Mouse (Mus musculus): ENCODE measurements around the gene 6030408B16Rik. TPM values are rescaled to one million over a fixed set of nuclear protein-coding genes. Genes with fewer than 3 reads are reported as not detected.
A peak's percentile ranks its signal among the peaks of the same experiment; 100 is the strongest.

The 6030408B16Rik gene
- polyA plus RNA-seq, 1 experiment, result 0.06 TPM

DNA sequence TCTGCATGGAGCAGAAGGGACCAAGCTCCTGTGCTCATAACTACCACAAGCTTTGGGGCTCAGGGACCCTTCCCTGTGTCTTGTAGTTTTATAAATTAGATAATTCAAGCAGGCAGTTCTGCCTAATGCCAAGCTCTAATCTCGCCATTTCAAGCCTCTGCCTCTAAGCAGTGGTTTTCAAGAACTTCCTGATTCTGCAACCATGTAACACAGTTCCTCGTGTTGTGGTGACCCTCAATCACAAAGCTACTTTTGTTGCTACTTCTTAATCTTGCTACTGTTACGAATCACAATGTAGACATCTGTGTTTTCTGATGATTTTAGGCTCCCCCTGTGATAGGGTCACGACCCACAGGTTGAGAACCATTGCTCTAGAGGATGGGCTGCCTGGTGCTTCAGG is 40.6 kb downstream of the 6030408B16Rik start:
- H3K27me3 ChIP-seq (ENCODE audit: control insufficient read depth, insufficient read depth, insufficient read length), result no peaks in the 10 kb centered on the region
- no peaks in the 10 kb centered on the region for H3K79me2 ChIP-seq (ENCODE audit: control insufficient read depth, insufficient read depth)
- TF ChIP-seq CEBPB (IDR thresholded peaks at IDR 0.05; ENCODE audit: low read depth), result no peak
- no peak for TF ChIP-seq FOSL1 (IDR thresholded peaks at IDR 0.05; ENCODE audit: insufficient read depth, low read length, poor library complexity, severe bottlenecking)
- no peak for TF ChIP-seq USF1 (IDR thresholded peaks at IDR 0.05; ENCODE audit: low read depth)
- TF ChIP-seq MYOD1 (IDR thresholded peaks at IDR 0.05; ENCODE audit: control insufficient read depth, insufficient read length, low read depth), result no peak
- TF ChIP-seq MYOG (IDR thresholded peaks at IDR 0.05; ENCODE audit: control insufficient read depth, extremely low read depth, insufficient read length), result no peak
- no peak for TF ChIP-seq CTCF (IDR thresholded peaks at IDR 0.05; ENCODE audit: control insufficient read depth, insufficient read depth, insufficient read length)
- TF ChIP-seq MAX (IDR thresholded peaks at IDR 0.05), result no peak
- no peak overlapping the region for H3K4me3 ChIP-seq (ENCODE audit: insufficient read depth, poor library complexity, severe bottlenecking)
- H3K36me3 ChIP-seq (ENCODE audit: control insufficient read depth, insufficient read depth), result no peaks in the 10 kb centered on the region
- H3K79me3 ChIP-seq (ENCODE audit: low read depth), result no peaks in the 10 kb centered on the region
- H3ac ChIP-seq (ENCODE audit: control insufficient read depth, insufficient read length, low read depth), result no peak overlapping the region

DNA sequence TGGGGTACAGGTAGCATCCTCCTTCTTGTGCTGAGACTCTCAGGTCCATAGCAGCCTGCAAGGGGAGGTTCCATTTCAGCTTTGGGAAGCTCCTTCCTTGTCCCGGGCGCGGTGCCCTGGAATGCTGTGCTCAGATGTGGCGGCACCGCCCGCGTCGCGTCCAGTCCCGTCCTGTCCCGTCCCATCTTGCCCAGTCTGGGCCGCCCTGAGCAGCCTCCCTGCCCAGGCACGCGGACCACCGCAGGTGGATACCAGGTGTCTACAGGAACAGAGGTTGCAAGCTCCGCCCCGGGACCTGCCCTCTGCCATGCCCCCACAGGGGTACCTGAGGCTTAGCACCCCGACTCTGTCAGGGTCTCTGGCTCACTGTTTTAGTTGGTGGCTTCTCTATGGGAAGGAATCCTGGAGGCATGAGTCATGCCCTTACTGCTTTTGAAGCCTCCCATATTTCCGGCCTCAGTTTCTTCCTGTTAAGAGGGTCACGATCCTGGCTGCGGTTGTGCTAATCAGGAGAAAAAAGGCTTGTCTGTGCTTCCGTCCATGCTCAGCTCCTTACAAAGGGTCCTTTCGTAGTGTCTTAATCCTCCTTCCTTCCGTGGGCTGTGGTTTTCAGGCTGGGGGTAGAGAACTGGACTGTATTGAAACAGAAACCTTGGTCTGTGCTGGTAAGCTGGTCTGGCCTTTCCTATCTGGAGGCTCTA is 43.6 kb downstream of the 6030408B16Rik start:
- H3K79me3 ChIP-seq (ENCODE audit: low read depth), result no peaks in the 10 kb centered on the region
- no peak overlapping the region for H3K4me3 ChIP-seq (ENCODE audit: insufficient read depth, poor library complexity, severe bottlenecking)
- H3K79me2 ChIP-seq (ENCODE audit: control insufficient read depth, insufficient read depth), result no peaks in the 10 kb centered on the region
- no peak for TF ChIP-seq MAX (IDR thresholded peaks at IDR 0.05)
- peak; percentile 23 for TF ChIP-seq USF1 (IDR thresholded peaks at IDR 0.05; ENCODE audit: low read depth)
- peak; percentile 23 for TF ChIP-seq FOSL1 (IDR thresholded peaks at IDR 0.05; ENCODE audit: insufficient read depth, low read length, poor library complexity, severe bottlenecking)
- no peaks in the 10 kb centered on the region for H3K27me3 ChIP-seq (ENCODE audit: control insufficient read depth, insufficient read depth, insufficient read length)
- peak overlapping the region; percentile 60 for H3ac ChIP-seq (ENCODE audit: control insufficient read depth, insufficient read length, low read depth)
- H3K36me3 ChIP-seq (ENCODE audit: control insufficient read depth, insufficient read depth), result no peaks in the 10 kb centered on the region

DNA sequence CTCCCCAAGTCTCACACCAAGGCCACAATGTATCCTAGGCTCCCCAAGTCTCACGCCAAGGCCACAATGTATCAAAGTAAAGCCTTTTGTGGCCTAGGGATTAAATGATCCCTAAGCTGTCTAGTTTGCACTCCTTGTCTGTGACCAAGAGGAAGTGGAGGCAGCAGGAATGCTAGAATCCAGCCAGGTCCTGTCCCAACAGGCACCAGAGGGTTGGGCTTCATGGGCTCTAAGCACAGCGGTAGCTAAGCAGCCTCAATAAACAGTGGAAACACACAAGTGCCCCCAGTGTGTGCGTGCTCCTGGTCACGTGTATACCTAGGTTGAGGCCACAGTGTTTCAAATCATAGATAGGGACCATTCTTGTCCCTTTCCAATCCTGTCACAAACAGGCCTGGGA is 45.3 kb downstream of the 6030408B16Rik start:
- no peaks in the 10 kb centered on the region for H3K36me3 ChIP-seq (ENCODE audit: control insufficient read depth, insufficient read depth)
- no peak for TF ChIP-seq CEBPB (IDR thresholded peaks at IDR 0.05; ENCODE audit: low read depth)
- no peak for TF ChIP-seq MYOG (IDR thresholded peaks at IDR 0.05; ENCODE audit: control insufficient read depth, extremely low read depth, insufficient read length)
- TF ChIP-seq MYOD1 (IDR thresholded peaks at IDR 0.05; ENCODE audit: control insufficient read depth, insufficient read length, low read depth), result no peak
- no peak for TF ChIP-seq MAX (IDR thresholded peaks at IDR 0.05)
- no peak for TF ChIP-seq USF1 (IDR thresholded peaks at IDR 0.05; ENCODE audit: low read depth)
- TF ChIP-seq CTCF (IDR thresholded peaks at IDR 0.05; ENCODE audit: control insufficient read depth, insufficient read depth, insufficient read length), result no peak
- no peak for TF ChIP-seq FOSL1 (IDR thresholded peaks at IDR 0.05; ENCODE audit: insufficient read depth, low read length, poor library complexity, severe bottlenecking)

DNA sequence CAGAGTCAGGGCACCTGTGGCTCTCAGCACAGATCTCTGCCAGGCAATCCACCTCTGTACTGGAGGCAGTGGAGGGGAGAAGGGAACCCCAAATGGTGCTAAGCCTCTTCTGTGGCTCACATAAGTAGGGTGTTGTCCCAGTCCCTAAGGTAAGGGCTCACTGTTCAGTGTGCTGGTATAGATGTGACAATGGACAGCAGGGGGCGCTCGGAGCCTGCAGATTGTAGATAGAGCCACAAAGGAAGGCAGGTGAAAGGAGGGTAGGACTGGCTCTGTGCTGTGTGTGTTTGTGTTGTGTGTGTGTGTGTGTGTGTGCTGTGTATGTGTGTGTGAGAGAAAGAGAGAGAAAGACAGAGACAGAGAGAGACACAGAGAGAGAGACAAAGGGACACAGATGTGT is 46.5 kb downstream of the 6030408B16Rik start:
- Histone ChIP-seq H3K79me3 (ENCODE audit: low read depth) (no peaks in the 10 kb centered on the region), H3K36me3 (ENCODE audit: control insufficient read depth, insufficient read depth) (no peaks in the 10 kb centered on the region), H3ac (ENCODE audit: control insufficient read depth, insufficient read length, low read depth) (no peak overlapping the region), H3K79me2 (ENCODE audit: control insufficient read depth, insufficient read depth) (no peaks in the 10 kb centered on the region), H3K4me3 (ENCODE audit: insufficient read depth, poor library complexity, severe bottlenecking) (no peak overlapping the region), H3K27me3 (ENCODE audit: control insufficient read depth, insufficient read depth, insufficient read length) (no peaks in the 10 kb centered on the region)
- TF ChIP-seq MYOD1 (IDR thresholded peaks at IDR 0.05; ENCODE audit: control insufficient read depth, insufficient read length, low read depth) (peak; percentile 3), CTCF (IDR thresholded peaks at IDR 0.05; ENCODE audit: control insufficient read depth, insufficient read depth, insufficient read length) (peak; percentile 89), CEBPB (IDR thresholded peaks at IDR 0.05; ENCODE audit: low read depth) (no peak), USF1 (IDR thresholded peaks at IDR 0.05; ENCODE audit: low read depth) (no peak)

More for the DNA sequence above, 45.3 kb downstream of the 6030408B16Rik start:
- Histone ChIP-seq H3K79me3 (ENCODE audit: low read depth) (no peaks in the 10 kb centered on the region), H3K4me3 (ENCODE audit: insufficient read depth, poor library complexity, severe bottlenecking) (no peak overlapping the region), H3K79me2 (ENCODE audit: control insufficient read depth, insufficient read depth) (no peaks in the 10 kb centered on the region), H3K27me3 (ENCODE audit: control insufficient read depth, insufficient read depth, insufficient read length) (no peaks in the 10 kb centered on the region), H3ac (ENCODE audit: control insufficient read depth, insufficient read length, low read depth) (no peak overlapping the region)

DNA sequence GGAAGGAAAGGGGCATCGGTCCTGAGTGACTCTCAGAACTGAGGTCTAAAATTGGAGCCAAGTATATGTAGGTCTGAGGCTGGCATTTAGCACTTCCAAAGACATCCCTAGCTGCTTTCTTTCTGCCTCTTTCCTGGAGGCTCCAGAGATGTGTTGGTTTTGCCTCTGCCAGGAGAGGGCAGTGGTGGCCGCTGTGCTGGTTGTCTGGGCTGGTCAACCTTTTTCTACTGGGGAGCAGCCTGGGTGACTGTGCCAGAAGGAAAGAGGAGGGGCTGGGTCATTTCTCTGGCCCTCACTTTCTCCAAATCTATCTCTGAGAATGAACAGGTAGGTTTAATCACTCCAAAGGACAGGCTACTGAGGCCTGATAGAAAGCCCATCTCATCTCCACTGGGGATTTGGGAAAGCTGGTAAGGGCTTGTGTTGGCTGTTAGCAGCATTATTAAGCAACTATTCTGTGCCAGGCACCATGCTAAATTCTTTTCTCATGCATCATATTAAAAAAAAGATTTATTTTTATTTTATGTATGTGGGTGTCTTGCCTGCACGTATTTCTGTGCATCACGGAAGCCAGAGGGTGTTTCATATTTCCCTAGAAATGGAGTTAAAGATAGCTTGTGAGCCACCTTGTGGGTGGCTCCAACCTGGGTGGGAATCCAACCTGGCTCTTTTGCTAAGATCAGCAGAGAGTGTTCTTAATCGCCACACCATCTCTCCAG is 48.9 kb downstream of the 6030408B16Rik start:
- H3K4me3 ChIP-seq (ENCODE audit: insufficient read depth, poor library complexity, severe bottlenecking), result no peak overlapping the region
- no peaks in the 10 kb centered on the region for H3K36me3 ChIP-seq (ENCODE audit: control insufficient read depth, insufficient read depth)
- H3K79me2 ChIP-seq (ENCODE audit: control insufficient read depth, insufficient read depth), result no peaks in the 10 kb centered on the region
- H3K79me3 ChIP-seq (ENCODE audit: low read depth), result no peaks in the 10 kb centered on the region
- no peaks in the 10 kb centered on the region for H3K27me3 ChIP-seq (ENCODE audit: control insufficient read depth, insufficient read depth, insufficient read length)
- no peak for TF ChIP-seq FOSL1 (IDR thresholded peaks at IDR 0.05; ENCODE audit: insufficient read depth, low read length, poor library complexity, severe bottlenecking)
- peak; percentile 83 for TF ChIP-seq CTCF (IDR thresholded peaks at IDR 0.05; ENCODE audit: control insufficient read depth, insufficient read depth, insufficient read length)
- TF ChIP-seq MYOD1 (IDR thresholded peaks at IDR 0.05; ENCODE audit: control insufficient read depth, insufficient read length, low read depth), result peak; percentile 4
- TF ChIP-seq CEBPB (IDR thresholded peaks at IDR 0.05; ENCODE audit: low read depth), result peak; percentile 30
- TF ChIP-seq MAX (IDR thresholded peaks at IDR 0.05), result no peak
- TF ChIP-seq USF1 (IDR thresholded peaks at IDR 0.05; ENCODE audit: low read depth), result no peak
- TF ChIP-seq MYOG (IDR thresholded peaks at IDR 0.05; ENCODE audit: control insufficient read depth, extremely low read depth, insufficient read length), result no peak
- H3ac ChIP-seq (ENCODE audit: control insufficient read depth, insufficient read length, low read depth), result peak overlapping the region; percentile 18

Other genes with a start within 250 kb of the 6030408B16Rik start
- not detected for gene Gm47841, start 245.8 kb upstream of the 6030408B16Rik start, polyA plus RNA-seq (2012; fragmentation: generic; extraction: Trizol)
- 0.01 TPM for gene Fignl2, start 214.6 kb upstream of the 6030408B16Rik start, polyA plus RNA-seq (2012; fragmentation: generic; extraction: Trizol)
- not detected for gene Ankrd33, start 177.5 kb upstream of the 6030408B16Rik start, polyA plus RNA-seq (2012; fragmentation: generic; extraction: Trizol)
- gene Acvrl1, start 164.7 kb upstream of the 6030408B16Rik start, polyA plus RNA-seq (2012; fragmentation: generic; extraction: Trizol), result 0.05 TPM
- gene Acvr1b, start 119.1 kb upstream of the 6030408B16Rik start, polyA plus RNA-seq (2012; fragmentation: generic; extraction: Trizol), result 3.8 TPM
- 7.1 TPM for gene Grasp, start 69.0 kb upstream of the 6030408B16Rik start, polyA plus RNA-seq (2012; fragmentation: generic; extraction: Trizol)
- gene Nr4a1, start 38.9 kb upstream of the 6030408B16Rik start, polyA plus RNA-seq (2012; fragmentation: generic; extraction: Trizol), result 8.1 TPM
- 61.3 TPM for gene Atg101, start 8.9 kb upstream of the 6030408B16Rik start, polyA plus RNA-seq (2012; fragmentation: generic; extraction: Trizol)
- gene Krt80, start 77.0 kb downstream of the 6030408B16Rik start, polyA plus RNA-seq (2012; fragmentation: generic; extraction: Trizol), result 10.1 TPM
- 0.04 TPM for gene Krt7, start 117.8 kb downstream of the 6030408B16Rik start, polyA plus RNA-seq (2012; fragmentation: generic; extraction: Trizol)
- not detected for gene Krt87, start 145.6 kb downstream of the 6030408B16Rik start, polyA plus RNA-seq (2012; fragmentation: generic; extraction: Trizol)
- gene Krt88, start 154.5 kb downstream of the 6030408B16Rik start, polyA plus RNA-seq (2012; fragmentation: generic; extraction: Trizol), result not detected
- gene Krt81, start 170.5 kb downstream of the 6030408B16Rik start, polyA plus RNA-seq (2012; fragmentation: generic; extraction: Trizol), result not detected
- not detected for gene Krt86, start 180.3 kb downstream of the 6030408B16Rik start, polyA plus RNA-seq (2012; fragmentation: generic; extraction: Trizol)
- not detected for gene Krt83, start 198.3 kb downstream of the 6030408B16Rik start, polyA plus RNA-seq (2012; fragmentation: generic; extraction: Trizol)
- gene Gm49425, start 224.0 kb downstream of the 6030408B16Rik start, polyA plus RNA-seq (2012; fragmentation: generic; extraction: Trizol), result not detected
- not detected for gene Krt84, start 239.6 kb downstream of the 6030408B16Rik start, polyA plus RNA-seq (2012; fragmentation: generic; extraction: Trizol)

Measured in C2C12 (cell line).